Mouse (Mus musculus): ENCODE results near the gene Dach1.
A peak's percentile ranks its signal among the peaks of the same experiment; 100 is the strongest.

The Dach1 gene

DNA sequence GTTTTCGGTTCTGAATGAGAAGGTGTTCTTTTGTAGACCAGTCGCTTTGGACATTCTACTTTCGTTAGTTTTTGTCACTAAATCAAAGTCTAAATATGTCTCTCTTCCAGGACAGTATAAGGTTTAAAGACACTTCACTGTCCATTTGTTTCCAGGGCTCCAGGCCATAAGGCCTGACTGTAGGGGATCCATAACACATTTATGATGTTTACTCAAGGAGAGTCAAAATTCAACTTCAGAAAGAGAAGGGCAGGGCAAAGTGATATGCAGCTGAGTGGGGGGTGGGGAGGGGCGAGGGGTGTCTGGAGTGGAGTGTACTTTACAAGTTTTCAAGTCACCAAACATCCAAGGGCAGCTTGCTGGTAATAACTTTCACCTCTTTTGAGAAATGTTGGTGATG lies 146.0 kb downstream of the Dach1 start:
- no peak for DNase-seq

DNA sequence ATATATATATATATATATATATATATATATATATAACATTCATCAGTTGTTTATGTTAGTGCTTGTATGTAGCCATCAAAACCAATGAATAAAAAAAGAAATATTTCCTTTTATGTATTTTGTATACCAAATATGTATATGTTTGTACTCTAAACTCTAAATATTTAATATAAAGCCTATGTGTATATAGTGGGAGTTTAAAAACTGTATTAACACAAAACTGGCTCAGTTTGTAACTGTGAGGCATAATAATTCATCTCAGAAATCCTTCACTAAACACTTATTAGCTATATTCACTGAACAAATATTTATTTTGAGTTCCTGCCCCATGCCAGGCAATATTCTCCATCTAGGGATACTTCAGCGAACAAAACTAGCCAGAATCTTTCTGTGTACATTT lies 155.5 kb downstream of the Dach1 start:
- DNase-seq, result no peak

- no peak for DNase-seq
These were observed 161.1 kb downstream of the Dach1 start for GRCm38 (mm10) chr14:98008501-98008900.

DNA sequence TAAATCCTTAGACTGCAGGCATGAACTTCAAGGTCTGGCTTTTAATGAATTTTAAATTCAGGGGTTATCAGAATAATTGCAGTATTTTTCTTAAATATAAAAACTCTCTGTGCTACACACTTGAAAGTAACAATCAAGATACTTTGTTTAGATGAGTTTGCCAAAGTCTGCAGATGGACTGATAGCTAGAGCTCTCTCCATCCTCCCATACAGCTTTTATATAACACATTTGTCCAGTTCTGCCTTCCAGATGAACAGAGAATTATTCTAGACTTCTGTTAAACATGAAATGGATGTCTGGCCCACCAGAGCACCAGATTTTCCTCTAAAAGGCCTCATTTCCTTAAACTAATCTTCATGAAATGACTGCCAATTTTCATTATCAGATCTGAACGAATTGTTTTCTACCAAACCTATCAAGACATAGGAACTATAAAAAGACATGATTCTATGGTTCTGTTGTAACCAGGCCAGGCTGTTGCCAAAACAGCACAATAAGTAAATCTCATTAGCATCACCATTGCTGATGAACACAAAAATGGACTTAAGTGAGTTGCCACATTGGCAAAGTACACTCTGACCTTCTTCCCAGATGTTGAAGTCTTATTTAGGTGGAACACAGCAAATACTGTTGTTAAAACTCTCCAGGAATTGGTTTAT lies 167.4 kb downstream of the Dach1 start:
- no peak for DNase-seq

- no peak for DNase-seq
These were observed 171.0 kb downstream of the Dach1 start for GRCm38 (mm10) chr14:97998584-97998983.

DNA sequence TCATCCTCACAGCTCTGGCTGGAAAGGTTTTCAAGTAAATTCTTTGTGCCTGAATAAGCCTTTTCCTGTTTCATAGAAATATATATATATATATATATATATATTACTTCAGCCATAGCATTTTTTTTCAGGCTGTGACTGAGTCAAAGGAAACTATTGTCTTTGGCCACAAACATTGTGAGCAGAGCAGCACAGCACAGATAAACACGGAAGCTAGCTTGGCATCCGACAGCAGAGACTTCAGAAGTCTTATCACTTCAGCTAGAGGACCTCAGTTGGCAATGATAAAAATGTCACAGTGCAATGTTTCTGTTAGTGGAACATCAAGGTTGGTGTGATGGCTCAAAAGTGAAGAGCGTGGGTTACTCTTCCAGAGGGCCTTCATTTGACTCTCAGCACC lies 186.3 kb downstream of the Dach1 start:
- DNase-seq, result peak; percentile 8 to 46

DNA sequence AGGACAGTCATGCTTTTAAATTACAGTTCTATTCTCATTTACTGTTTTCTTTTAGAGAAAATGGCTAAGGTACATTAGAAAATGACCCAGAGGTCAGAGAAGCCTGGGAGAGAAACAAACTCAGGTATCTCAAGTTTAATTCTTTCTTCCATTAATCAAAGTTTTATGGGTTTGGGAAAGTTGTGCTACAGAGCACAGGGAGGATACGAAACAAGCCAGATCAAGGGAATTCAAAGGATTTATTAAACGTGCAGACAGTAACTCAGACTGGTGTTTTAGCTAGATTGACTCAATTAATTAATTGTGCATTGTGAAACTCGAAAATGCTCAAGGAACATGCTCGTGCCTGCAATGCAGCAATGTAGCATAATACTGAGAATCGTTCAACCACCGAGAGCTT lies 186.9 kb downstream of the Dach1 start:
- no peak for DNase-seq

DNA sequence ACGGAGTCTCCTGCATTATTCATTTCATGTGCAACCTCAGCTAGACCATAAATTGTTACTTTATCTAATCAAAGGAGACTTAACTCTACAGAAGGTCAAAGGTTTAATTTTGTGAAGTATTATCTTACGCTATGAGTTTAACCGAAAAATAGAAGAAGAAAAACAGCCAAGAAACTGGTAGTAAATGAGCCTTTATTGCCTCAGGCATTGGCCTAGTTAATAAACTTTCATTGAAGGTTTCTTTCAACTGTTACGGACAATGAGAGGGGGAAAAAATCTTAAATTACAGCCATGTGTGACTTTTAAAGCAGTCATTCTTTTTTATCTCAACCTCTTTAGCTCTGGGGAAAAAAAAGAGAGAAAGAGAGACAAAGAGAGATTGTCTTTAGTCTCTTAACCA lies 188.7 kb downstream of the Dach1 start:
- DNase-seq, result no peak

DNA sequence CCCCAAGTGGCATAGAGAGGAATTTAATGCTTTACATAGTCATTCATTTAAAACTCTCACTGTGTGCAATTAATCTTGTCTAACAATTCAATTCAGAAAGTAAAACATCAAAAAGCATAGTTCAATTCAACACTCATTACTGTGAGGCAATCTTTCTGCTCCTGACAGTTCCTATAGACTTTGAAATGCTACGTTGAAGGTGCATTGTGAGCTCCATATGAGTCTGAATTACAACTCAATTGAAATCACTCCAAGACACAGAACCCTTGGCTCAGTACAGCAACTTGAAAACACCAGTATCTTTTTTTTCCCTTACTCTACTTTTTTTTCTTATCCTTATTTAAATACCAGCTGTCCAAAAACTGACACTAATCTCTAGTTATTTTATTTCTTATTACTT lies 193.5 kb downstream of the Dach1 start:
- no peak for DNase-seq

DNA sequence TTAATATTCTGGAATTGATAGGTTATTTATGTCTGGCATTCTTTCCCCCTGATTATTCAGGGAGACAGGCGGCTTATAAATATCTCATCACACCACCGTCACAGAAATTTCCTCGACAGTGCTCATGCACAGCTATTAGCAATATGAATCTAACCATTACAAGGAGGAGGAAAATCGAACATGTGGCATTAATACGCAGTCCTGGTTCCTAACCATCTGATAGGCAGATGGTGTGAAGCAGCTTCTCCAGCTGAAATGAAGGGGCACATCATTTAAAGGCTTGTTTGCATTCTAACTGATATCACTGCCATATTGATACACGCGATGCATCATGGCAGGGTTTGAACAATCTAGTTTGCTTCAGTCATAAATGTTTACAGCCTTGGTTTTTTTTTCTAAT lies 194.1 kb downstream of the Dach1 start:
- DNase-seq, result no peak

GRCm38 (mm10) chr14:97964543-97965069 lies 205.0 kb downstream of the Dach1 start:
- no peak for DNase-seq

DNA sequence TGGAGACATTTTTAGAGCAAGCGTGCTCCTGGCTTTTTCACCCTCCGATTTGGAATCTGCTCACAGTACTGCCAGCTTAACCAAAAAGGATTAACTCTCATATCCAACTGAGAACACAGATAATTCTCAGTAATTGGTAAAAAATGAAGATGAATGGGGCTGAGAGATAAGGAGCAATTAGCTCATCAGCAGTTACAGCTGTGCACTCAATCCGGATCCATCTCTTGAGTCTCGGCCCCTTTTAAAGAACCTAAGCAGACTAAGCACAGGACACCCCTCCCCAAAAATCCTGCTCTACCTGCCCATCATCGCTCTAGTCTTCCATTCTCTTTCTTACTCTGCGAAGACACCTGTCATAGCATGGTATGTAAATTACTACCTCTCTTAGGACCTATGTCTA lies 205.9 kb downstream of the Dach1 start:
- DNase-seq, result no peak

GRCm38 (mm10) chr14:97956356-97956755 lies 213.2 kb downstream of the Dach1 start:
- no peak for DNase-seq

DNA sequence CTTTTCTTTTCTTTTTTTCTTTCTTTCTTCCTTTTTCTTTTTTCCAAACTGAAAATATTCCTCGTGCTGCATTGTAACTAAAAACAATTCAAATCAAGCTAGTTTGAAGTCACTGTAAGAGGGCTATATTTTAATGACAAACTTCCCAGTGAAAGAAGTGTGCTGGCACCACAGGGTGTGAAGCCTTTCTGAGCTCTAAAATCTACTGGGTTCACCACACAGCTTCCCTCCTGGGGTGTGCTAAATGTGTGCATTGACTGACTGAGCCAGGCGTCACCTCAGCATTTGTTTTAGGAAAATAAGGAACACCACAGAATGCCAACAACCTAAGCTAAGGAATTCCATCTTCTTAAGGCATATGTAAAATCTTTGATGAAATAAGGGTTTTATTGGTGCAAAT lies 224.1 kb downstream of the Dach1 start:
- no peak for DNase-seq

- no peak for DNase-seq
These were observed 224.8 kb downstream of the Dach1 start for GRCm38 (mm10) chr14:97944643-97945268.

GRCm38 (mm10) chr14:97942361-97942760 lies 227.2 kb downstream of the Dach1 start:
- DNase-seq, result no peak

DNA sequence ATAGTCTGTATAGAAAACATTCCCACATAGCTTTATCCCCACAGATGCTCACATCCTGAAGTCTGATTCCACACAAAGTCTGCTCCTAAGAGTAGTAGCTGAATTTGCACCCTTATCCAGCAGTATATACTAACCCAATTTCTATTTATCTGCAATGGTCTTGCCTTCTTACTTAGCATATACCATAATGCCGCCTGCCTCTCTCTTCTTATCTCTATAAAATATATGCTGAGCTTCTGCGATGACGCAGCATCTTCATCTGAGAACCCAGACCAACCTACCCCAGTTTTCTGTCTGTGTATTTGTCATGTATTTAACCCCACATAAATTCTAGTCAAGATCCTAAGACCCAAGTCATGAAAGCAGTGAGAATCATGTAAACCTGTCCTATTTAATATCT lies 272.9 kb downstream of the Dach1 start:
- no peak for DNase-seq

DNA sequence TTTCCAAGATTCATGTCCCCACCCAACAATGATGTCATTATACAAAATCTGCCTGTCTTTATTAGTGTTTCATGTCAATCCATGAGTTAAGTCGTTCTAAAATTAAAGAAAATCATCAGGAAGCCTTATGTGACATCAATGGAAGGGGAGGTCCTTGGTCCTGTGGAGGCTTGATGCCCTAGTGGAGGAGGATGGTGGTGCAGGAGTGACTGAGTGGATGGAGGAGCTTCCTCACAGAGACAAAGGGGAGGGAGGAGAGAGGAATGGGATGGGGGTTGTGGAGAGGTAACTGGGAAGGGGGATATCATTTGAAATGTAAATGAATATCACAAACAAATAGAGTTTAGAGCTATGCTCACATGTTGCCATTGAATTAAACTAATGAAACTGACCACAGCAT lies 287.6 kb downstream of the Dach1 start:
- DNase-seq, result no peak

DNA sequence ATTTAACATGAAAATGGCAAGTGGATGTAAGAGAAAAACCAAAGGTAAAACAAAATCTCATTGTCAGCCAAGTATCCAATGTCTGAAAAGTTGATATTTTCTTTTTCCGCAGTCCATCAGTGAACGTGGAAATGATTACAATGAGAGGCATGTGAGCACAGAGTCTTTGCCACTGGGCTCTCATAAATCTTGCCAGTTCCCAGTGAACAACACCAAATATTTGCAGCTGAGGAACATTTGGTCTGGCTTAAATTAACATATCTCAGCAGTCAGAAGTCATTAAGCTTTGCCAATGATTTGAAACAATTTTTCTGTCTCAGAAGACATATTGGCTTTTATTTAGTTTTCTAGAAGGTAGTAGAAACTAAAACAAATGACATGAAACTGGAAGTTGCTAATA lies 298.6 kb downstream of the Dach1 start:
- no peak for DNase-seq

- DNase-seq, result no peak
These were observed 311.2 kb downstream of the Dach1 start for GRCm38 (mm10) chr14:97858384-97858783.

GRCm38 (mm10) chr14:97857276-97857675 lies 312.3 kb downstream of the Dach1 start:
- DNase-seq, result no peak

GRCm38 (mm10) chr14:97855345-97855744 lies 314.2 kb downstream of the Dach1 start:
- DNase-seq, result no peak

GRCm38 (mm10) chr14:97850486-97850885 lies 319.1 kb downstream of the Dach1 start:
- DNase-seq, result no peak

GRCm38 (mm10) chr14:97847641-97848040 lies 321.9 kb downstream of the Dach1 start:
- no peak for DNase-seq

GRCm38 (mm10) chr14:97839275-97839674 lies 330.3 kb downstream of the Dach1 start:
- no peak for DNase-seq
